Mouse (Mus musculus) limb, embryonic 11.5 days (tissue): ENCODE results near the gene Tenm3. TPM values are rescaled to one million over a fixed set of nuclear protein-coding genes. Genes with fewer than 3 reads are reported as not detected.

Experiments used
- ATAC-seq: fragments of 200-750 bp; cut with Nextera tagmentation; 2 replicates; pipeline ENCODE4 v1.8.0; 2017; ENCODE audit warnings: low read depth; ENCODE audit not compliant: insufficient number of reproducible peaks, low FRiP score, low TSS enrichment
- DNase-seq: peaks from one replicate; pipeline ENCODE4 v3.0.0-alpha.2; 2015; ENCODE audit warnings: low spot score
- H3K27ac ChIP-seq: fragments of 300-500 bp; sonication (generic); replicated peaks from 2 replicates; pipeline ENCODE4 v1.5.1; 2014; ENCODE audit warnings: low read depth, mild to moderate bottlenecking, low read length
- H3K27me3 ChIP-seq: fragments of 300-500 bp; sonication (generic); 2 replicates; pipeline ENCODE4 v1.6.1; 2014; ENCODE audit warnings: mild to moderate bottlenecking, low read length, mixed read lengths; ENCODE audit not compliant: control insufficient read depth, insufficient read depth
- H3K36me3 ChIP-seq: fragments of 300-500 bp; sonication (generic); 2 replicates; pipeline ENCODE4 v1.6.1; 2014; ENCODE audit warnings: mild to moderate bottlenecking, low read length, moderate library complexity, mixed read lengths; ENCODE audit not compliant: control insufficient read depth, insufficient read depth
- H3K4me1 ChIP-seq: fragments of 300-500 bp; sonication (generic); 2 replicates; pipeline ENCODE4 v1.6.1; 2014; ENCODE audit warnings: low read length, mixed read lengths; ENCODE audit not compliant: control insufficient read depth, insufficient read depth
- H3K4me2 ChIP-seq: fragments of 300-500 bp; sonication (generic); 2 replicates; pipeline ENCODE4 v1.6.1; 2014; ENCODE audit warnings: low read depth, mild to moderate bottlenecking, moderate library complexity; ENCODE audit not compliant: severe bottlenecking
- H3K4me3 ChIP-seq: fragments of 300-500 bp; sonication (generic); 2 replicates; pipeline ENCODE4 v1.5.1; 2014; ENCODE audit warnings: low read depth, low read length
- H3K9ac ChIP-seq: fragments of 300-500 bp; sonication (generic); 2 replicates; pipeline ENCODE4 v1.6.1; 2014; ENCODE audit warnings: mild to moderate bottlenecking, low read length
- H3K9me3 ChIP-seq: fragments of 300-500 bp; sonication (generic); 2 replicates; pipeline ENCODE4 v1.6.1; 2016; ENCODE audit warnings: low read length; ENCODE audit not compliant: control insufficient read depth
- WGBS: fragments of 180-500 bp; shearing (Covaris S2); extraction: QIAGEN DNeasy Blood & Tissue Kit; methylation state at CpG from one replicate; pipeline ENCODE4 v1.1.7; 2014; 5-methylcytosine and 5-hydroxymethylcytosine counted together
- polyA plus RNA-seq: library from polyadenylated mRNA; unstranded; fragments of >200 nt; fragmentation: Nextera tagmentation; extraction: Ambion mirVana; gene quantifications from 2 replicates; pipeline ENCODE4 v1.2.1, GENCODE M21; 2014

Tenm3 gene
- polyA plus RNA-seq, result 51.6 and 52.1 TPM in 2 replicates

DNA sequence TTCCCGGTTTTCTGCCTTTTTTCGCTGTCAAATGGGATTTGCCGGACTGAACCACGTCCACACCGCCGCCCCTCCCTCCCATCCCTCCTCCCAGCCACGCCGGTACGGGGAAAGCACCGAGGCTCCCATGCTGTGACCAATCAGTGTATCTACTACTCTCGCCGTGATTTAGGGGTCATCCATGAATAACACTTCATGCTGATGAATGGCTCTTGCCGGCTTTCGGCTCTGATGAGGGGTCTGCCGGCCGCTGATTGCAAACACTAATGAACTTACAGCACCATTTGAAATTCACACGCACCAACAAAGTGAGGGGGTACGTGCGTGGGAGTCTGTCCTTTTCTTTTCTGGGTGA is at the start of gene Tenm3:
Gene Tenm3 (minus strand): TSS at position 21 of the 355 bp plus-strand sequence.
- under 1% methylated on average over 19 of the region's 19 CpGs for WGBS
- peak within 1 kb of the TSS; percentile 78 for H3K9ac ChIP-seq
- H3K36me3 ChIP-seq, result no peaks in the 10 kb centered on the region

DNA sequence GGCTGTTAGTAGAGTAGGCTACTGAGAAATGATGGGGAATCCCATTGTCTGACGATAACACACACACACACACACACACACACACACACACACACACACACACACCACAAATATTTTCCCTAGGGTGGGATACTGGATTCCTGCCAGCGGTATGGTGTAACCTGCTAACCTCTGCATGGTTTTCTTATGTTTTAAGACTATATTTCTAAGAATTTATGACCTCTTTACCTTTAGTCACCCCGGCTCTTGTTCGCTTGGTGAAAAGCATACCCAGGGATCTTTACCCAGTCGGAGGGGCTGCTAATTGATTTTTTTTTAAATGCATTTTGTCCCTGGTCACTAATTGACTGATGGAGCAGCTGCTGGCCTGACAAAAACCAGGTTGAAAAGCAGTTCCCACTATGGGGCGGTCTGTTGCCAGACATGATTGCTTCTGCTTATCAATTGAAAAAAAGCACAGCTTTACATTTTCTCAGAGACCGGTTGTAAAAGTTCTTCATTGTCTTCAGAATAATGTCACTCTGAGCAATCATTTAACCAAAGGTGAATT is 46.5 kb upstream of the Tenm3 start:
- H3K4me1 ChIP-seq, result no peaks in the 10 kb centered on the region
- no peaks in the 10 kb centered on the region for H3K36me3 ChIP-seq
- DNase-seq, result peak; percentile 61
- no peaks in the 10 kb centered on the region for H3K9me3 ChIP-seq
- no peak overlapping the region for H3K9ac ChIP-seq
- H3K4me2 ChIP-seq, result no peak overlapping the region
- 30% methylated on average over 7 of the region's 7 CpGs for WGBS
- ATAC-seq, result no peak; the same call in 1 of the 2 replicates
- H3K27me3 ChIP-seq, result no peaks in the 10 kb centered on the region
- H3K4me3 ChIP-seq, result no peak overlapping the region
- H3K27ac ChIP-seq, result no peak overlapping the region

More for the DNA sequence above, at the start of gene Tenm3:
- Histone ChIP-seq H3K9me3 (no peaks in the 10 kb centered on the region), H3K4me3 (peak within 1 kb of the TSS; percentile 70), H3K4me2 (peak within 1 kb of the TSS; percentile 78), H3K27ac (peak within 1 kb of the TSS; percentile 66), H3K27me3 (peaks cover 21% of the 10 kb centered on the region), H3K4me1 (peaks cover 8% of the 10 kb centered on the region)
- DNase-seq (peak; percentile 55), ATAC-seq (peak; percentile 58)

DNA sequence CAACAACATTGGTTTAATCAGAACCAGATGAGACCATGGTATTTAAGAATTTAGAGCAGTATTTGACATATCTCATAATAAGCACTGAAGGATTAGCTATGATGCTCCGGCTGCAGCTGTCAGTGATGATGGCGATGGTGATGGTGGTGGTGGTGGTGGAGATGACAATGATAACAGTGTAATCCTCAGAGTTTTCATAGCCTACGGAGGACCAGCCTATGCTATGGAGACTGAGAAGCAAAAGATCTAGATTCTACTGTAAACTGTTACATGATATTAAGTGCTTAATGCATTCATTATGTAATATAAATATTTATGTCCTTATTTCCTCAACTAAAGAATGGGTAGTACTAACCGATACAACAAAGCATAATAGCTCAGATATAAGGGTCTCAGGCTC is 40.5 kb upstream of the Tenm3 start:
- no peak overlapping the region for H3K4me2 ChIP-seq
- no peaks in the 10 kb centered on the region for H3K9me3 ChIP-seq
- DNase-seq, result no peak
- no peaks in the 10 kb centered on the region for H3K4me1 ChIP-seq
- no peaks in the 10 kb centered on the region for H3K27me3 ChIP-seq
- 94% methylated on average over 4 of the region's 4 CpGs for WGBS
- H3K27ac ChIP-seq, result no peak overlapping the region
- no peak overlapping the region for H3K9ac ChIP-seq
- H3K36me3 ChIP-seq, result no peaks in the 10 kb centered on the region
- no peak overlapping the region for H3K4me3 ChIP-seq
- ATAC-seq, result no peak

DNA sequence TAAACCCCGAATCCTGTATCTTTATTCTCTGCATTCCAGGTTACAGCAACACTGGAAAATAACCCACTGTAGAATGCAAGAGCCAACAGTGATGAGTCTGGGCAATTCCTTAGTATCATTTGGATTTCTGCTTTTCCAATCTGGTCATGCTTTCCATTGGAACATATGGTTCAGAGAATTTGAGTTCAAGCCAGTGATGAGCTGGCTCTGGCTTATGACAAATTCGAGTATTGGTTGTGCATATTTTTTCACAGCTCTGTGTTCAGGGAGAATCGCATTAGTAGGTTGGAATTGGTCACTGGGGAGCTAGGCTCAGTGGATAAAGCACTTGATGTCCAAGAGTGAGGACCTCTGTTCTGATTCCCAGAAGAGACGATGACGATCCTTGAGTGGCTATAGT is 36.8 kb upstream of the Tenm3 start:
- Histone ChIP-seq H3K36me3 (no peaks in the 10 kb centered on the region), H3K4me2 (no peak overlapping the region), H3K27me3 (no peaks in the 10 kb centered on the region), H3K9ac (no peak overlapping the region), H3K9me3 (no peaks in the 10 kb centered on the region), H3K27ac (no peak overlapping the region), H3K4me3 (no peak overlapping the region), H3K4me1 (no peaks in the 10 kb centered on the region)
- ATAC-seq (no peak), DNase-seq (no peak)
- 89% methylated on average over 5 of the region's 5 CpGs for WGBS

DNA sequence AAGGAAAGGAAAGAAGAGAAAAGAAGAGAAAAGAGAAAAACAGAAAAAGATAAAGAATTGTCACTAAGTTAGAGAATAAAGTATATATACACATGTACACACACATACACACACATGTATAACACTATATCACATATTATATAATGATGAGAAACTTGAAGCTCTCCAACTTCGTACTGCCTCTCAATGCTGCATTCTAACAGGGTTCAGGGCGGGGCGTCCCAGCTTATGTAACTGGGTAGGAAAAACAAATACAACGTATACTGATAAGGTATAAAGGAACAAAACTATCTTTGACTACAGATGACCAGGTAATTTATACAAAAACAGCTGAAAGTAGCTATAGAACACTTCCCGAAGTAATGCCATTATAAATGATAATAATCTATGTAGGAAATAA is 22.2 kb upstream of the Tenm3 start:
- no peak overlapping the region for H3K4me2 ChIP-seq
- H3K9ac ChIP-seq, result no peak overlapping the region
- no peaks in the 10 kb centered on the region for H3K9me3 ChIP-seq
- no peak overlapping the region for H3K27ac ChIP-seq
- no peak for ATAC-seq
- H3K27me3 ChIP-seq, result no peaks in the 10 kb centered on the region
- H3K36me3 ChIP-seq, result no peaks in the 10 kb centered on the region
- no peaks in the 10 kb centered on the region for H3K4me1 ChIP-seq
- DNase-seq, result no peak
- H3K4me3 ChIP-seq, result no peak overlapping the region
- WGBS, result 94% methylated on average over 5 of the region's 5 CpGs

DNA sequence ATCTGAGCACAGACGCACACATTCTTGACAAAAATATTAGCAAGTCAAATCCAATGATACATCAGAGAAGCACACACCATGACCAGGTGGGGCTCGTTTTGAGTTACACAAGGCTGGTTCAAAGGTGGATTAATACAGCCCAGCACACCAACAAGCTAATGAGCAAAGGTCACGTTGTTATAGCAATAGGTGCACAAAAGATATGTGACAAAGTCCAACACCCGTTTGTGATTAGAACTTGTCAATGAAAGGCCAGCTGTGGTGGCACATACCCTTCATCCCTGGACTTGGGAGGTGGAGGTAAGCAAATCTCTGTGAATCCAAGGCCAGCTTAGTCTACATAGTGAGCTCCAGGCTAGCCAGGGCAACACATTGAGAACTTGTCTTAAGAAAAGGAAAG is 21.7 kb upstream of the Tenm3 start:
- no peaks in the 10 kb centered on the region for H3K27me3 ChIP-seq
- H3K27ac ChIP-seq, result no peak overlapping the region
- DNase-seq (no peak), ATAC-seq (no peak)
- no peaks in the 10 kb centered on the region for H3K4me1 ChIP-seq
- H3K4me3 ChIP-seq, result no peak overlapping the region
- no peak overlapping the region for H3K4me2 ChIP-seq
- 21% methylated on average over 4 of the region's 4 CpGs for WGBS
- no peak overlapping the region for H3K9ac ChIP-seq
- no peaks in the 10 kb centered on the region for H3K36me3 ChIP-seq
- H3K9me3 ChIP-seq, result no peaks in the 10 kb centered on the region

DNA sequence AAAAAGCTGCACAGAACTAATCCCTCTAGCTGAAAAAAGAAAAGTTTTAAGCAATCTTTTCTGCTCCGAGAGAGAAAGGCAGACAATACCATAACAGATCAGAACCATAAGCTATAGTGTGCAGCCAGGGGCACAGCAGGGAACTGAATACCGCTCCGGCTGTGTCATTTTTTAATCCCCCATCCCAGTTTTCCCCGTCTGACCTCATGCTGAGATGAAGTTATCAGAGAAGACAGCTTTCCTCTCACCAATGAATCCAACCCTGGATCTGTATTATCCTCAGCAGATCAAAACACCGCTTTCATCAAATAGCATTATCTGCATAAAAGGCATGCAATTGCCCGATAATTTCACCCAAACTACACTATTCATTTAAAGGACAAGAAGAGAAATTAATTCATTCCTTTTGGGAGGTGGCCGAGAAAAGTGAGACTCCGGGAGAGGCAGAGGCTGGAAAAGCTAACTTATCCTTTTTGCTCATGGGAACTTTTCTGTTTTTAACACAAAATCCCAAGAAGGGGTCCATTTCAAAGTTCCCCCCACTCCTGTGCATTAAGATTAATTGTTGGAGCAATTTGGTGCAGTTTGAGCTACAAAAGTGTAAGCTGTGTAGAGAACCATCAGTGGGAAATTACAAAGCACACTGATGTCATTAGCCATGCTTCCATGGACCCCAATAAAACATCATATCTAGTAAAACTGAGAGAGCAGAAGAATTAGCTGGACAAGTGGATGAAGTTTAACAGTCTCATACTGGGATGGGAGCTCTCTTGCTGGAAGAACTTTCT is 6.7 kb upstream of the Tenm3 start:
- DNase-seq (no peak), ATAC-seq (no peak)
- WGBS, result 68% methylated on average over 8 of the region's 8 CpGs
- H3K4me2 ChIP-seq, result no peak overlapping the region
- H3K9me3 ChIP-seq, result no peaks in the 10 kb centered on the region
- H3K9ac ChIP-seq, result no peak overlapping the region
- H3K4me3 ChIP-seq, result no peak overlapping the region
- no peak overlapping the region for H3K27ac ChIP-seq
- no peaks in the 10 kb centered on the region for H3K36me3 ChIP-seq
- no peaks in the 10 kb centered on the region for H3K4me1 ChIP-seq
- peaks cover 12% of the 10 kb centered on the region for H3K27me3 ChIP-seq

DNA sequence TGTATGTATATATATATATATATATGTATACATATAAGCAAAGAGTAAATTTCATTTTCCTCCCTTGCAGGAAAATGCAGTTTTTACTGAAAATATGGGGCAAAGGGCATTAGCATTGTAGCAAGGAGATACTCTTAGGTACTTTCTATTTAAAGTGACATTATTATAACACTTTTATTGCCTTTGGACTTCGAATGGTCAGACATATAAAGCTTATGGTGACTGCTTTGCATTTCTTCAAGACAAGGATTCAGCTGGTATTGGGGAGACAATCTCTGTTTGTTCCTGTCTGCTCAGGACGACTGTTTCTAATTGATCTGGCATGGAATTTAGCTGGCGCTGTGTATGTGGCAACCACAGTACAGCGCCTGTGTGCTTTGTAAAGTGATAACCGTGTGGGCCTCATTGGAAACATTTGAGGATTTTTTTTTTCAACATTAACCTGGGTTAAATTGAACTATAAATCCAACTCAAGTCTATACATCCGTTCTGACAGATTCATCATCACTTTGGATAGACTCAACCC is 5.4 kb upstream of the Tenm3 start:
- Histone ChIP-seq H3K9me3 (no peaks in the 10 kb centered on the region), H3K27ac (no peak overlapping the region), H3K4me1 (peaks cover 6% of the 10 kb centered on the region), H3K4me3 (no peak overlapping the region), H3K36me3 (no peaks in the 10 kb centered on the region), H3K9ac (no peak overlapping the region), H3K27me3 (peaks cover 21% of the 10 kb centered on the region), H3K4me2 (no peak overlapping the region)
- ATAC-seq (no peak), DNase-seq (no peak)
- WGBS, result 55% methylated on average over 6 of the region's 6 CpGs
